Mouse (Mus musculus) embryonic fibroblast, embryonic 13.5 days (primary cell): ENCODE measurements around the gene Akap6.

Source experiments
- CTCF ChIP-seq: IDR thresholded peaks from 2 replicates; pipeline ENCODE4 v1.5.1; 2011; ENCODE audit warnings: mild to moderate bottlenecking, control low read depth, low read length, moderate library complexity, borderline replicate concordance; ENCODE audit not compliant: insufficient read depth
- POLR2A ChIP-seq: IDR thresholded peaks from 2 replicates; pipeline ENCODE4 v1.6.1; 2011; ENCODE audit warnings: low read depth, mild to moderate bottlenecking, control low read depth, low read length, moderate library complexity

DNA sequence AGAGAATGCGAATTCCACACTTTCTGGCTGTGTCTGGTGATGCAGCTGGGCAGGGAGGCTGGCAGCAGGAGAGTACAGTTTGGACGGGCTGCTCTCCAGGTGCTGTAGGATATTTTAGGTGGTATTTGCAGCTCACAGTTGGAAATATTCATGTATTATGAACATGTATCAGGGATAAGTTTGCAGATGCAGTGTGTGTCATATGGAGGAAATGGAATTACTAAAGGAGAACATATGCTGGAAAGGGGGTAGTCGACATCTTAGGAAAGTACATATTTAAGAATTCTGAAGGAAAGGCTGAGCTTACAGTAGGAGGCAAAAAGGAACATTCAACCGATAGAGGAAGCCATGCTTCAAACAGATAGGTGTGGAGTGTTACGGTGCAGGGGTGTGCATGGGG lies 42.6 kb downstream of the Akap6 start:
- TF ChIP-seq CTCF = no peak
- no peak for TF ChIP-seq POLR2A
